Comparison of ENCODE assay signal across 30 mouse cellular contexts in genomic region chr5:72810990-72811389, GRCm38 (mm10). TPM values are rescaled to one million over a fixed set of nuclear protein-coding genes. Genes with fewer than 3 reads are reported as not detected.
DNase-seq lines count a peak whose midpoint lies in the region; ATAC-seq and TF ChIP-seq lines count a peak whose summit lies in the region.
"Had no signal": no experiment of that assay in that cellular context is flagged by ENCODE, and none has a peak within 500 bp of the region (broad histone marks: within the 10 kb centered on the region; RNA-seq: fewer than 3 reads in every experiment).

No protein-coding gene starts in this region.

- peak; percentile 55 for DNase-seq in CH12.LX (ENCODE audit: extremely low read depth)
- DNase-seq in frontal cortex, postnatal 36 days (ENCODE audit: low spot score in 2 of 2) = no peak
- DNase-seq in left cerebral cortex, postnatal 25 days (ENCODE audit: low spot score in 2 of 2) = no peak
- DNase-seq in thymus, postnatal 0 days (ENCODE audit: low spot score) = no peak
- DNase-seq: adrenal gland, postnatal 10 days; cerebellum, adult 18-20 months; cerebellum, postnatal 10 days; forebrain, postnatal 0 days; gastrocnemius, postnatal 25 days; heart, postnatal 10 days; kidney, adult 2 months; kidney, postnatal 4 days; left cerebral cortex, postnatal 4 days; liver, embryonic 13.5 days; lung, adult 18-20 months; lung, postnatal 4 days; thymus, adult 18-20 months; thymus, postnatal 4 days had no signal

- H3K79me2 ChIP-seq in CH12.LX (replicated peaks; ENCODE audit: control insufficient read depth, extremely low read depth, insufficient read depth, poor library complexity, severe bottlenecking) (no peaks in the 10 kb centered on the region), macrophage (ENCODE audit: inconsistent target) (peaks cover 95% of the 10 kb centered on the region)

- TF ChIP-seq RAD21 in CH12.LX (IDR thresholded peaks at IDR 0.05; ENCODE audit: low read depth, low read length) = no peak

- peak; percentile 53 for ATAC-seq in common myeloid progenitor, adult 5-6 weeks (replicated peaks; ENCODE audit: low read depth, poor library complexity, severe bottlenecking)
- peak; percentile 40 for ATAC-seq in monocyte, adult 5-6 weeks (replicated peaks; ENCODE audit: insufficient number of reproducible peaks, low FRiP score, low TSS enrichment, poor library complexity, severe bottlenecking)
- ATAC-seq: forebrain, postnatal 0 days; lung, postnatal 0 days; midbrain, embryonic 13.5 days; Patski had no signal

- no peak overlapping the region for H3K4me3 ChIP-seq in CH12.LX (replicated peaks in 1 of 3; ENCODE audit: low read depth in 2 of 3, low read length in 2 of 3, poor library complexity in 1 of 3)
- H3K4me3 ChIP-seq in macrophage (ENCODE audit: inconsistent target) = no peak overlapping the region
- H3K4me3 ChIP-seq: erythroblast, embryonic 14.5 days; heart, embryonic 13.5 days; liver, embryonic 13.5 days; midbrain, embryonic 13.5 days had no signal

- TF ChIP-seq CTCF in CH12.LX (conservative IDR thresholded peaks at IDR 0.05 in 1 of 2, IDR thresholded peaks at IDR 0.05 in 1 of 2; ENCODE audit: low read depth in 2 of 2, low read length in 2 of 2) = no peak

- in situ Hi-C loops in CH12.LX (cut with MboI; ENCODE audit: low pct_ligation_motif_present, low pct_unique_long_range_greater_than_20kb, low sequenced_read_pairs) = no loop called here

- H3K36me3 ChIP-seq in CH12.LX (replicated peaks in 1 of 2; ENCODE audit: control insufficient read depth in 1 of 2, insufficient read depth in 1 of 2, low read length in 1 of 2) = peaks cover 0 to 29% of the 10 kb centered on the region in 2 experiments
- H3K36me3 ChIP-seq in macrophage (ENCODE audit: inconsistent target) = no peaks in the 10 kb centered on the region
- H3K36me3 ChIP-seq: liver, embryonic 13.5 days; midbrain, embryonic 13.5 days had no signal

- H3K27ac ChIP-seq in CH12.LX (ENCODE audit: insufficient read depth, low read depth) (no peak overlapping the region), macrophage (peak overlapping the region; percentile 89)
- H3K27ac ChIP-seq: heart, embryonic 13.5 days; hindbrain, embryonic 14.5 days; kidney, postnatal 0 days; liver, embryonic 13.5 days; midbrain, embryonic 13.5 days had no signal

- H3K9ac ChIP-seq in CH12.LX (ENCODE audit: insufficient read depth, low read depth) = no peak overlapping the region
- H3K9ac ChIP-seq: forebrain, postnatal 0 days; heart, embryonic 13.5 days; hindbrain, embryonic 14.5 days; liver, embryonic 13.5 days; midbrain, embryonic 13.5 days had no signal

- intact Hi-C loops in left cerebral cortex, postnatal 25 days (cut with DNase I) = no loop called here

- H3K9me3 ChIP-seq in CH12.LX (replicated peaks; ENCODE audit: low read length) = peaks cover 2% of the 10 kb centered on the region
- H3K9me3 ChIP-seq: heart, embryonic 13.5 days; liver, embryonic 13.5 days; midbrain, embryonic 13.5 days had no signal

- 85% methylated on average over 8 of the region's 8 CpGs for WGBS in macrophage (ENCODE audit: missing documents)

- dilution Hi-C loops in CH12.LX (cut with MboI; ENCODE audit: extremely low pct_ligation_motif_present, extremely low pct_unique_long_range_greater_than_20kb, low sequenced_read_pairs) = no loop called here

- H3K27me3 ChIP-seq in CH12.LX (replicated peaks) = no peaks in the 10 kb centered on the region
- H3K27me3 ChIP-seq: heart, embryonic 13.5 days; liver, embryonic 13.5 days; midbrain, embryonic 13.5 days; Patski had no signal

- peaks cover 15 to 90% of the 10 kb centered on the region in 2 experiments for H3K4me1 ChIP-seq in CH12.LX (ENCODE audit: control insufficient read depth in 1 of 2, insufficient read depth in 2 of 2)

- peak; percentile 63 for TF ChIP-seq EP300 in CH12.LX (IDR thresholded peaks at IDR 0.05; ENCODE audit: low read length)

- no peak overlapping the region for H3K4me2 ChIP-seq in CH12.LX (ENCODE audit: insufficient read depth, low read depth, poor library complexity, severe bottlenecking)
- H3K4me2 ChIP-seq: heart, embryonic 13.5 days; hindbrain, embryonic 14.5 days; liver, embryonic 13.5 days; midbrain, embryonic 13.5 days had no signal

- no peak for TF ChIP-seq POLR2A in CH12.LX (IDR thresholded peaks at IDR 0.05; ENCODE audit: low read depth, low read length)

TF ChIP-seq in CH12.LX, 34 proteins besides CTCF, POLR2A, EP300 and RAD21 (continues in another document):
- no peak for TF ChIP-seq SIN3A (IDR thresholded peaks at IDR 0.05; ENCODE audit: low read length)
- TF ChIP-seq MAZ (IDR thresholded peaks at IDR 0.05; ENCODE audit: low read depth, low read length) = no peak
- TF ChIP-seq POLR2AphosphoS2 (IDR thresholded peaks at IDR 0.05; ENCODE audit: low read depth, low read length) = no peak
- no peak for TF ChIP-seq KAT2A (IDR thresholded peaks at IDR 0.05; ENCODE audit: insufficient replicate concordance, low read length)
- TF ChIP-seq RCOR1 (conservative IDR thresholded peaks at IDR 0.05; ENCODE audit: low read depth, low read length) = no peak
- TF ChIP-seq JUN (IDR thresholded peaks at IDR 0.05; ENCODE audit: insufficient read depth, low read depth, low read length) = no peak
- no peak for TF ChIP-seq NRF1 (IDR thresholded peaks at IDR 0.05; ENCODE audit: low read depth, low read length)
- TF ChIP-seq ELF1 (IDR thresholded peaks at IDR 0.05; ENCODE audit: low read depth, low read length) = no peak
- no peak for TF ChIP-seq ZKSCAN1 (IDR thresholded peaks at IDR 0.05; ENCODE audit: borderline replicate concordance, low read depth, low read length)
- no peak for TF ChIP-seq PAX5 (IDR thresholded peaks at IDR 0.05; ENCODE audit: low read length)
- TF ChIP-seq NELFE (IDR thresholded peaks at IDR 0.05; ENCODE audit: low read depth, low read length) = no peak
- TF ChIP-seq ETS1 (conservative IDR thresholded peaks at IDR 0.05; ENCODE audit: low read depth, low read length) = peak; percentile 80
- TF ChIP-seq SMC3 (IDR thresholded peaks at IDR 0.05; ENCODE audit: low read depth, low read length) = 0 out of 2 replicates have a peak, but pooled peaks have one; percentile 3
- no peak for TF ChIP-seq ZNF384 (IDR thresholded peaks at IDR 0.05; ENCODE audit: low read depth, low read length)
- TF ChIP-seq UBTF (IDR thresholded peaks at IDR 0.05; ENCODE audit: low read depth, low read length) = no peak
- TF ChIP-seq MAFK (IDR thresholded peaks at IDR 0.05; ENCODE audit: insufficient replicate concordance, low read length) = no peak
- TF ChIP-seq HCFC1 (IDR thresholded peaks at IDR 0.05; ENCODE audit: low read depth, low read length) = no peak
- no peak for TF ChIP-seq ZC3H11A (IDR thresholded peaks at IDR 0.05; ENCODE audit: low read depth, low read length)
- no peak for TF ChIP-seq USF2 (conservative IDR thresholded peaks at IDR 0.05; ENCODE audit: low read depth, low read length)
- TF ChIP-seq JUND (conservative IDR thresholded peaks at IDR 0.05; ENCODE audit: low read depth, low read length) = 0 out of 2 replicates have a peak, but pooled peaks have one; percentile 5
- no peak; the same call in 1 of the 2 replicates for TF ChIP-seq MYC (IDR thresholded peaks at IDR 0.05; ENCODE audit: low read depth, low read length)
- peak; percentile 46 for TF ChIP-seq IRF4 (IDR thresholded peaks at IDR 0.05; ENCODE audit: low read depth, low read length)
- TF ChIP-seq ZMIZ1 (IDR thresholded peaks at IDR 0.05; ENCODE audit: low read depth, low read length) = no peak
- 0 out of 2 replicates have a peak, but pooled peaks have one; percentile 36 for TF ChIP-seq MXI1 (IDR thresholded peaks at IDR 0.05; ENCODE audit: low read depth, low read length)
- TF ChIP-seq CHD2 (IDR thresholded peaks at IDR 0.05; ENCODE audit: low read length) = no peak
- TF ChIP-seq USF1 (IDR thresholded peaks at IDR 0.05; ENCODE audit: low read depth, low read length) = no peak
- peak; percentile 50; the same call in 1 of the 2 replicates for TF ChIP-seq MEF2A (IDR thresholded peaks at IDR 0.05; ENCODE audit: borderline replicate concordance, low read depth, low read length)
- TF ChIP-seq MAX (IDR thresholded peaks at IDR 0.05; ENCODE audit: low read length) = peak; percentile 46; the same call in 1 of the 2 replicates
- TF ChIP-seq E2F4 (IDR thresholded peaks at IDR 0.05; ENCODE audit: insufficient replicate concordance, low read depth, low read length) = no peak
- peak; percentile 88 for TF ChIP-seq BHLHE40 (IDR thresholded peaks at IDR 0.05; ENCODE audit: low read depth, low read length)
- peak; percentile 37; the same call in 1 of the 2 replicates for TF ChIP-seq TCF12 (IDR thresholded peaks at IDR 0.05; ENCODE audit: low read depth, low read length)

RNA-seq across cellular contexts. Expression of gene Tec, which starts 57.3 kb away (rescaled TPM):
- 7.9 and 11.4 TPM in 2 replicates for total RNA-seq in CH12.LX (2012; rRNA removed)
- 20.1 and 21.5 TPM in 2 replicates for total RNA-seq in CH12.LX (2014; rRNA removed)
- polyA plus RNA-seq in CH12.LX (2012; ENCODE audit: insufficient read length, low read depth) = 25.6 and 25.9 TPM in 2 replicates
- total RNA-seq in common myeloid progenitor, adult 5-6 weeks (2017) = 47.5 and 57.8 TPM in 2 replicates
- 100 to 1,000 TPM in 25 of 26 experiments, 10 to 100 TPM in 1; 90.4 to 656 (median 263) TPM for total RNA-seq in macrophage (2018; cell fraction: chromatin; rRNA removed)
- 10 to 100 TPM; 26.8 to 77.1 (median 51.1) TPM for total RNA-seq in macrophage (2018; cell fraction: cytosol; rRNA removed)
- total RNA-seq in macrophage (2018; cell fraction: nucleus; rRNA removed) = 100 to 1,000 TPM in 13 of 26 experiments, 10 to 100 TPM in 13; 37.0 to 278 (median 131) TPM
- polyA plus RNA-seq in macrophage (2018) = 53.1 to 81.3 TPM (median 56.1 TPM) in 3 replicates
- 92.8 to 110 TPM (median 97.0 TPM) in 3 replicates for total RNA-seq in monocyte, adult 5-6 weeks (2017)
- total RNA-seq in left cerebral cortex, postnatal 25 days (2021) = 1 to 10 TPM; 3.0 to 3.7 TPM
- 25.2 and 25.8 TPM in 2 replicates for polyA plus RNA-seq in thymus, postnatal 0 days (2015; fragmentation: Nextera tagmentation; extraction: Ambion mirVana)
- polyA plus RNA-seq: erythroblast, embryonic 14.5 days had no signal

RNA-seq across cellular contexts. Expression of gene Txk, which starts 58.4 kb away (rescaled TPM):
- total RNA-seq in CH12.LX (2012; rRNA removed) (not detected in 2 replicates), CH12.LX (2014; rRNA removed) (0.08 TPM in 1 of 2 replicates, not detected in the other)
- polyA plus RNA-seq in CH12.LX (2012; ENCODE audit: insufficient read length, low read depth) (0.11 TPM in 2 replicates), macrophage (2018) (0.06 to 0.37 TPM (median 0.27 TPM) in 3 replicates)
- 2.5 and 3.1 TPM in 2 replicates for total RNA-seq in common myeloid progenitor, adult 5-6 weeks (2017)
- 10 to 100 TPM in 10 of 26 experiments, 1 to 10 TPM in 16; 2.0 to 22.4 (median 7.5) TPM for total RNA-seq in macrophage (2018; cell fraction: chromatin; rRNA removed)
- total RNA-seq in macrophage (2018; cell fraction: cytosol; rRNA removed) = under 1 TPM; 0.03 to 0.77 (median 0.22) TPM
- total RNA-seq in macrophage (2018; cell fraction: nucleus; rRNA removed) = 10 to 100 TPM in 5 of 26 experiments, 1 to 10 TPM in 21; 1.2 to 19.6 (median 6.6) TPM
- 44.5 to 208 TPM (median 58.1 TPM) in 3 replicates for total RNA-seq in monocyte, adult 5-6 weeks (2017)
- total RNA-seq in left cerebral cortex, postnatal 25 days (2021) = under 1 TPM; 0.11 to 0.64 TPM
- 57.9 and 64.1 TPM in 2 replicates for polyA plus RNA-seq in thymus, postnatal 0 days (2015; fragmentation: Nextera tagmentation; extraction: Ambion mirVana)
- total RNA-seq: forebrain, postnatal 0 days had no signal
- polyA plus RNA-seq: erythroblast, embryonic 14.5 days; forebrain, embryonic 11.5 days; liver, embryonic 13.5 days; neural tube, embryonic 11.5 days had no signal

Comparison
In these comparisons a context has a peak if more than half of its experiments do, and no peak if none do; other contexts are left out.
1. RNA of gene Txk, which starts 58.4 kb away (total RNA-seq): 44.5 to 208 TPM in monocyte, adult 5-6 weeks; 2.5 to 3.1 TPM in common myeloid progenitor, adult 5-6 weeks, 0.11 to 0.64 TPM in left cerebral cortex, postnatal 25 days and 0.08 TPM in CH12.LX; every median in the first group is over 10 times any median in the second.